Mouse (Mus musculus) limb, embryonic 14.5 days (tissue): ENCODE measurements around the gene Gm5617. TPM values are rescaled to one million over a fixed set of nuclear protein-coding genes. Genes with fewer than 3 reads are reported as not detected.
"Not testable (repeated sequence)": the region's sequence is repeated elsewhere in the genome, so short reads cannot be mapped to it uniquely, and the experiment has no call there.

ENCODE experiments used
- ATAC-seq: fragments of 200-750 bp; cut with Nextera tagmentation; 2 replicates; pipeline ENCODE4 v1.8.0; 2017; ENCODE audit warnings: low read depth, moderate number of reproducible peaks, moderate TSS enrichment; ENCODE audit not compliant: low FRiP score
- DNase-seq: peaks from one replicate; pipeline ENCODE4 v3.0.0-alpha.2; 2015; ENCODE audit warnings: low spot score
- H3K27ac ChIP-seq: fragments of 300-500 bp; sonication (generic); replicated peaks from 2 replicates; pipeline ENCODE4 v1.5.1; 2014; ENCODE audit warnings: low read depth, mild to moderate bottlenecking, low read length, moderate library complexity, mixed read lengths
- H3K27me3 ChIP-seq: fragments of 300-500 bp; sonication (generic); 2 replicates; pipeline ENCODE4 v1.6.1; 2014; ENCODE audit warnings: low read length, mixed read lengths; ENCODE audit not compliant: control insufficient read depth, insufficient read depth
- H3K36me3 ChIP-seq: fragments of 300-500 bp; sonication (generic); 2 replicates; pipeline ENCODE4 v1.6.1; 2014; ENCODE audit warnings: mild to moderate bottlenecking, low read length, moderate library complexity, mixed read lengths; ENCODE audit not compliant: control insufficient read depth, insufficient read depth
- H3K4me1 ChIP-seq: fragments of 300-500 bp; sonication (generic); 2 replicates; pipeline ENCODE4 v1.6.1; 2014; ENCODE audit warnings: antibody characterized with exemption, low read length, mixed read lengths; ENCODE audit not compliant: control insufficient read depth, insufficient read depth
- H3K4me2 ChIP-seq: fragments of 300-500 bp; sonication (generic); replicated peaks from 2 replicates; pipeline ENCODE4 v1.6.1; 2014; ENCODE audit warnings: low read depth, mild to moderate bottlenecking, low read length, moderate library complexity; ENCODE audit not compliant: severe bottlenecking
- H3K4me3 ChIP-seq: fragments of 300-500 bp; sonication (generic); replicated peaks from 2 replicates; pipeline ENCODE4 v1.5.1; 2014; ENCODE audit warnings: low read length
- H3K9ac ChIP-seq: fragments of 300-500 bp; sonication (generic); 2 replicates; pipeline ENCODE4 v1.6.1; 2014; ENCODE audit warnings: mild to moderate bottlenecking, low read depth, low read length, moderate library complexity; ENCODE audit not compliant: severe bottlenecking
- H3K9me3 ChIP-seq: fragments of 300-500 bp; sonication (generic); 2 replicates; pipeline ENCODE4 v1.6.1; 2016; ENCODE audit warnings: low read length; ENCODE audit not compliant: control insufficient read depth
- POLR2A ChIP-seq: fragments of 200-500 bp; IDR thresholded peaks from 2 replicates; pipeline ENCODE4 v1.8.0; 2012; ENCODE audit warnings: inconsistent platforms, mild to moderate bottlenecking, moderate library complexity, borderline replicate concordance; ENCODE audit not compliant: insufficient read depth, insufficient read length; ENCODE audit errors: extremely low read depth
- WGBS: fragments of 180-500 bp; shearing (Covaris S2); extraction: QIAGEN DNeasy Blood & Tissue Kit; methylation state at CpG from one replicate; pipeline ENCODE4 v1.1.7; 2014; 5-methylcytosine and 5-hydroxymethylcytosine counted together
- polyA plus RNA-seq, 2 experiments: library from polyadenylated mRNA; depleted of rRNA in 1 of 2; stranded (reverse) in 1 of 2; unstranded in 1 of 2; fragments of >200 nt; fragmentation: Nextera tagmentation in 1 of 2; extraction: Ambion mirVana in 1 of 2; gene quantifications; 2 replicates each; pipeline versions ENCODE4 v1.2.1 to v1.2.3; 2012 to 2014

Gm5617 gene
- polyA plus RNA-seq, 2 experiments = 21.6 to 39.8 TPM

- Histone ChIP-seq H3K4me1 (no peaks in the 10 kb centered on the region), H3K27ac (no peak overlapping the region), H3K4me2 (no peak overlapping the region), H3K27me3 (no peaks in the 10 kb centered on the region), H3K9me3 (no peaks in the 10 kb centered on the region), H3K4me3 (no peak overlapping the region), H3K9ac (no peak overlapping the region), H3K36me3 (no peaks in the 10 kb centered on the region)
- no peak for ATAC-seq
- 70% methylated on average over 3 of the region's 3 CpGs for WGBS
- DNase-seq = no peak
- TF ChIP-seq POLR2A = no peak
Observed at GRCm38 (mm10) chr9:48532203-48532602, 37.0 kb downstream of the Gm5617 start.

GRCm38 (mm10) chr9:48532730-48533129 is 37.5 kb downstream of the Gm5617 start:
- H3K9ac ChIP-seq = no peak overlapping the region
- no peaks in the 10 kb centered on the region for H3K36me3 ChIP-seq
- H3K4me2 ChIP-seq = no peak overlapping the region
- no peaks in the 10 kb centered on the region for H3K4me1 ChIP-seq
- no peak overlapping the region for H3K4me3 ChIP-seq
- no peak for DNase-seq
- H3K9me3 ChIP-seq = no peaks in the 10 kb centered on the region
- no peaks in the 10 kb centered on the region for H3K27me3 ChIP-seq
- no peak for ATAC-seq
- TF ChIP-seq POLR2A = no peak
- WGBS = 94% methylated on average over 2 of the region's 2 CpGs
- no peak overlapping the region for H3K27ac ChIP-seq

GRCm38 (mm10) chr9:48536414-48536813 is 41.2 kb downstream of the Gm5617 start:
- 0 out of 2 replicates have a peak, but pooled peaks cover 4% of the 10 kb centered on the region for H3K9me3 ChIP-seq
- TF ChIP-seq POLR2A = no peak
- H3K4me3 ChIP-seq = no peak overlapping the region
- H3K9ac ChIP-seq = no peak overlapping the region
- peaks cover 8% of the 10 kb centered on the region; the same call in 1 of the 2 replicates for H3K4me1 ChIP-seq
- no peak overlapping the region for H3K4me2 ChIP-seq
- no peak for ATAC-seq
- 33% methylated on average over 1 of the region's 1 CpGs for WGBS
- no peaks in the 10 kb centered on the region for H3K27me3 ChIP-seq
- no peak for DNase-seq
- H3K36me3 ChIP-seq = no peaks in the 10 kb centered on the region
- H3K27ac ChIP-seq = no peak overlapping the region

- H3K9ac ChIP-seq, H3K4me3 ChIP-seq, ATAC-seq, H3K27me3 ChIP-seq, H3K36me3 ChIP-seq, H3K4me1 ChIP-seq, H3K27ac ChIP-seq, H3K4me2 ChIP-seq, H3K9me3 ChIP-seq: not testable (repeated sequence)
- DNase-seq = peak; percentile 6
- 53% methylated on average over 1 of the region's 1 CpGs for WGBS
Observed at GRCm38 (mm10) chr9:48537616-48538015, 42.4 kb downstream of the Gm5617 start.

GRCm38 (mm10) chr9:48538044-48538645 is 42.9 kb downstream of the Gm5617 start:
- H3K9ac ChIP-seq = peak overlapping the region; percentile 37
- no peak for DNase-seq
- peaks cover 8% of the 10 kb centered on the region; the same call in 1 of the 2 replicates for H3K4me1 ChIP-seq
- ATAC-seq = no peak
- TF ChIP-seq POLR2A = no peak
- peaks cover 9% of the 10 kb centered on the region; the same call in 1 of the 2 replicates for H3K9me3 ChIP-seq
- WGBS = 3% methylated on average over 17 of the region's 17 CpGs
- H3K4me2 ChIP-seq = peak overlapping the region; percentile 44
- H3K27me3 ChIP-seq = no peaks in the 10 kb centered on the region
- no peaks in the 10 kb centered on the region for H3K36me3 ChIP-seq
- no peak overlapping the region for H3K27ac ChIP-seq
- H3K4me3 ChIP-seq = peak overlapping the region; percentile 23
